Mouse (Mus musculus): Measurements from ENCODE around the gene Bdkrb2.

DNA sequence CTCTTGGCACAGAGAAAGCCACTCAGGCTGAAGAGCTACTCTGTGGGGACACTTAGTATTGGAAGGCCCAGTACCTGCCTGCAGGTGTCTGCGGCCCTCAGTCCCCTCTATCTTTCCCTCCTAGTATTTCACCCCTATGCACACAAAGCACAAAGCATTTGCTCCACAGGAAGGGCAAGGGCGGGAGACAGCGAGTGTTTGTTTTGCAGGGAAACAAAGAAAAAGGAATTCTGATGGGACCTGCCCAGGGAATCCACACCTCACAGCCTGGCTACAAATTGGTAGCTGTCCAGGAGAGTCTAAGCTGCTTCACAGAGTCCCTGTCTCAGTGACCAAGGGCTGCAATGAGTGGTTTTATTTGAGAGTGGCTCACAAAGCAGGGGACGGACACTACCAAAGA lies 30.4 kb downstream of the Bdkrb2 start:
- no peak for TF ChIP-seq POLR2A (IDR thresholded peaks at IDR 0.05; ENCODE audit: borderline replicate concordance, control insufficient read depth, low read depth, low read length)
- no peak for TF ChIP-seq CTCF (IDR thresholded peaks at IDR 0.05; ENCODE audit: control insufficient read depth, insufficient read depth, low read length)

Measured in bone marrow, adult 2 months (tissue).